Mouse (Mus musculus): ENCODE measurements at regions not wholly inside any gene's neighbourhood (a gene's known extent, or its start where the extent isn't known, plus 50 kb on each side); places are given as distances from the start of the nearest gene placed in this dataset.

GRCm38 (mm10) chr4:7688516-7688915, 550.3 kb downstream of the Car8 start:
- ATAC-seq (ENCODE audit: extremely low read depth, insufficient number of reproducible peaks, low FRiP score, poor library complexity, severe bottlenecking), result no peak

GRCm38 (mm10) chr4:7687231-7687630, 551.6 kb downstream of the Car8 start:
- no peak for ATAC-seq (ENCODE audit: extremely low read depth, insufficient number of reproducible peaks, low FRiP score, poor library complexity, severe bottlenecking)

GRCm38 (mm10) chr4:7670795-7671105, 568.1 kb downstream of the Car8 start:
- no peak for ATAC-seq (ENCODE audit: extremely low read depth, insufficient number of reproducible peaks, low FRiP score, poor library complexity, severe bottlenecking)

GRCm38 (mm10) chr4:7669992-7670794, 568.6 kb downstream of the Car8 start:
- ATAC-seq (ENCODE audit: extremely low read depth, insufficient number of reproducible peaks, low FRiP score, poor library complexity, severe bottlenecking), result no peak

- no peak for ATAC-seq (ENCODE audit: extremely low read depth, insufficient number of reproducible peaks, low FRiP score, poor library complexity, severe bottlenecking)
These were observed 571.8 kb downstream of the Car8 start for GRCm38 (mm10) chr4:7666935-7667594.

- ATAC-seq (ENCODE audit: extremely low read depth, insufficient number of reproducible peaks, low FRiP score, poor library complexity, severe bottlenecking), result no peak
These were observed 595.8 kb downstream of the Car8 start for GRCm38 (mm10) chr4:7642878-7643590.

- ATAC-seq (ENCODE audit: extremely low read depth, insufficient number of reproducible peaks, low FRiP score, poor library complexity, severe bottlenecking), result no peak
These were observed 641.0 kb downstream of the Car8 start for GRCm38 (mm10) chr4:7597671-7598390.

GRCm38 (mm10) chr4:7596116-7596515, 642.7 kb downstream of the Car8 start:
- no peak for ATAC-seq (ENCODE audit: extremely low read depth, insufficient number of reproducible peaks, low FRiP score, poor library complexity, severe bottlenecking)

GRCm38 (mm10) chr4:7583851-7584250, 655.0 kb downstream of the Car8 start:
- no peak for ATAC-seq (ENCODE audit: extremely low read depth, insufficient number of reproducible peaks, low FRiP score, poor library complexity, severe bottlenecking)

GRCm38 (mm10) chr4:7581931-7582330, 656.9 kb downstream of the Car8 start:
- ATAC-seq (ENCODE audit: extremely low read depth, insufficient number of reproducible peaks, low FRiP score, poor library complexity, severe bottlenecking), result no peak

GRCm38 (mm10) chr4:7581220-7581916, 657.5 kb downstream of the Car8 start:
- ATAC-seq (ENCODE audit: extremely low read depth, insufficient number of reproducible peaks, low FRiP score, poor library complexity, severe bottlenecking), result no peak

- ATAC-seq (ENCODE audit: extremely low read depth, insufficient number of reproducible peaks, low FRiP score, poor library complexity, severe bottlenecking), result no peak
These were observed 658.2 kb downstream of the Car8 start for GRCm38 (mm10) chr4:7580554-7581219.

GRCm38 (mm10) chr4:7574011-7574410, 664.8 kb downstream of the Car8 start:
- ATAC-seq (ENCODE audit: extremely low read depth, insufficient number of reproducible peaks, low FRiP score, poor library complexity, severe bottlenecking), result no peak

GRCm38 (mm10) chr4:7567687-7568393, 671.0 kb downstream of the Car8 start:
- no peak for ATAC-seq (ENCODE audit: extremely low read depth, insufficient number of reproducible peaks, low FRiP score, poor library complexity, severe bottlenecking)

- ATAC-seq (ENCODE audit: extremely low read depth, insufficient number of reproducible peaks, low FRiP score, poor library complexity, severe bottlenecking), result no peak
These were observed 678.7 kb downstream of the Car8 start for GRCm38 (mm10) chr4:7559867-7560832.

GRCm38 (mm10) chr4:7558721-7559120, 680.1 kb downstream of the Car8 start:
- ATAC-seq (ENCODE audit: extremely low read depth, insufficient number of reproducible peaks, low FRiP score, poor library complexity, severe bottlenecking), result no peak

- ATAC-seq (ENCODE audit: extremely low read depth, insufficient number of reproducible peaks, low FRiP score, poor library complexity, severe bottlenecking), result no peak
These were observed 704.5 kb downstream of the Car8 start for GRCm38 (mm10) chr4:7534301-7534700.
